Mouse (Mus musculus): ENCODE measurements around the gene Add3. TPM values are rescaled to one million over a fixed set of nuclear protein-coding genes. Genes with fewer than 3 reads are reported as not detected.

Add3 gene
- total RNA-seq, 2 experiments from 2014 or later = 80.6 to 86.6 TPM

- no peak for DNase-seq (ENCODE audit: low spot score in 2 of 2)
- intact Hi-C loops (cut with DNase I) = no loop called here
Observed at GRCm38 (mm10) chr19:53128494-53129337, 11.5 kb upstream of the Add3 start.

- intact Hi-C loops (cut with DNase I) = no loop called here
- DNase-seq (ENCODE audit: low spot score in 2 of 2) = no peak
Observed at GRCm38 (mm10) chr19:53130399-53131175, 9.7 kb upstream of the Add3 start.

- no peak for DNase-seq (ENCODE audit: low spot score in 2 of 2)
- intact Hi-C loops (cut with DNase I) = no loop called here
Observed at GRCm38 (mm10) chr19:53132471-53132870, 7.8 kb upstream of the Add3 start.

- intact Hi-C loops (cut with DNase I) = no loop called here
- no peak for DNase-seq (ENCODE audit: low spot score in 2 of 2)
Observed at GRCm38 (mm10) chr19:53136336-53137090, 3.7 kb upstream of the Add3 start.

- intact Hi-C loops (cut with DNase I) = no loop called here
- DNase-seq (ENCODE audit: low spot score in 2 of 2) = no peak
Observed at GRCm38 (mm10) chr19:53137116-53137670, 3.0 kb upstream of the Add3 start.

GRCm38 (mm10) chr19:53140804-53141250 is 584 bp downstream of the Add3 start:
- intact Hi-C loops (cut with DNase I) = loop anchor here (2.0 to 5.0 kb wide), 7 partner anchors 46 to 224 kb away; no protein-coding TSS in a partner anchor
- no peak for DNase-seq (ENCODE audit: low spot score in 2 of 2)

GRCm38 (mm10) chr19:53141251-53142072 is 1.2 kb downstream of the Add3 start:
- peak; percentile 61 to 83 for DNase-seq (ENCODE audit: low spot score in 2 of 2)
- intact Hi-C loops (cut with DNase I) = loop anchor here (1.0 to 5.0 kb wide), 9 partner anchors 46 to 223 kb away; partner anchors contain the start of gene Mxi1

- intact Hi-C loops (cut with DNase I) = loop anchor here (1.0 to 5.0 kb wide), 6 partner anchors 45 to 210 kb away; partner anchors contain the start of gene Mxi1
Observed at GRCm38 (mm10) chr19:53142190-53143107, 2.2 kb downstream of the Add3 start.

GRCm38 (mm10) chr19:53143108-53143971 is 3.1 kb downstream of the Add3 start:
- intact Hi-C loops (cut with DNase I) = loop anchor here (2.0 to 5.0 kb wide), 5 partner anchors 44 to 209 kb away; partner anchors contain the start of gene Mxi1
- DNase-seq (ENCODE audit: low spot score in 2 of 2) = peak in 1 of 2 experiments; percentile 12

More at GRCm38 (mm10) chr19:53142190-53143107, 2.2 kb downstream of the Add3 start:
- peak; percentile 99 for DNase-seq (ENCODE audit: low spot score in 2 of 2)

GRCm38 (mm10) chr19:53145075-53145474 is 4.8 kb downstream of the Add3 start:
- DNase-seq (ENCODE audit: low spot score in 2 of 2) = no peak
- intact Hi-C loops (cut with DNase I) = no loop called here

GRCm38 (mm10) chr19:53149381-53149780 is 9.1 kb downstream of the Add3 start:
- intact Hi-C loops (cut with DNase I) = no loop called here
- no peak for DNase-seq (ENCODE audit: low spot score in 2 of 2)

- intact Hi-C loops (cut with DNase I) = no loop called here
- no peak for DNase-seq (ENCODE audit: low spot score in 2 of 2)
Observed at GRCm38 (mm10) chr19:53152451-53152850, 12.2 kb downstream of the Add3 start.

- DNase-seq (ENCODE audit: low spot score in 2 of 2) = no peak
- intact Hi-C loops (cut with DNase I) = no loop called here
Observed at GRCm38 (mm10) chr19:53153096-53153495, 12.9 kb downstream of the Add3 start.

- no peak for DNase-seq (ENCODE audit: low spot score in 2 of 2)
- intact Hi-C loops (cut with DNase I) = no loop called here
Observed at GRCm38 (mm10) chr19:53154156-53154555, 13.9 kb downstream of the Add3 start.

- intact Hi-C loops (cut with DNase I) = no loop called here
- no peak for DNase-seq (ENCODE audit: low spot score in 2 of 2)
Observed at GRCm38 (mm10) chr19:53156361-53156760, 16.1 kb downstream of the Add3 start.

- intact Hi-C loops (cut with DNase I) = no loop called here
- DNase-seq (ENCODE audit: low spot score in 2 of 2) = no peak
Observed at GRCm38 (mm10) chr19:53157176-53157575, 16.9 kb downstream of the Add3 start.
